Mouse (Mus musculus) duodenum, adult 2 months (tissue): ENCODE measurements around the gene Tbce. TPM values are rescaled to one million over a fixed set of nuclear protein-coding genes. Genes with fewer than 3 reads are reported as not detected.

Experiments used
- polyA plus RNA-seq: library from polyadenylated mRNA; depleted of rRNA; stranded (reverse); fragments of >200 nt; gene quantifications from 2 replicates; pipeline ENCODE4 v1.2.3, GENCODE M21; 2012; ENCODE audit warnings: low replicate concordance; rRNA removed

Tbce gene
- 3.7 and 4.8 TPM in 2 replicates for polyA plus RNA-seq

DNA sequence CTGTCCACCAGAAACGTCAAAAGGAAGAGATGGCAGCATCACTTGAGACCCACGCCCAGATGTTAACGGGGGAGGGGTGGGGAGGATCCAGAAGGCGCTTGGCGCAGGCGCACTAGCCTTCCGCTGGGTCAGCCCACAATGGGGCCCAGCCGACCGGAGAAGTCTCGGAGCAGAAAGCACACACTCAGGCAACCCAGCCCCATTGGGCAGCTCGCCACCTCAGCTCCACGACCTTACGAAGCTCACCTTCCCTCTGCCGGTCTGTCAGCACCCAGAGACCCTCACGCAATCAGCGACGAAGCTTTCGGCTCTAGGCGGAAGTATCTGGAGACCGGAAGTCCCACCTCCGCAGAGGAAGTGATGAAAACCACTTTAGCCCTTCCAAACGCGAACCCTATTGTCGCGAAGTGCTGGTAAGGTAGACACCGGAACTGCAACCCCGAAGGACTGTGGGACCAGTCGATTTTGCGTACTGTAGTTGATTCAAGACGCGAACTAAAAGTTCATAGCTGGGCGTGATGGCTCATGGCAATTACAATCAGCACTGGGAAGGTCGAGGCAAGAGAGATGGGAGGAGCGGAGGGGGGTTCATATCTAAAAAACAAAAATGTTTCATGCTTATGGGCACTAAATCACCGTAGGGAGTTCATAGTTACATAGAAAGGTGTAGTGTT lies at the start of gene Tbce:
Tbce (minus strand) TSS at position 347 of the 674 bp plus-strand sequence.

GRCm38 (mm10) chr13:14063013-14063941 lies 23.8 kb upstream of the Tbce start, which contains the start of the genes Arid4b and Ggps1:
Gene Arid4b (plus strand): TSS chr13:14063232.
Gene Ggps1 (minus strand): TSS chr13:14063488.

GRCm38 (mm10) chr13:13953874-13954832 lies 85.3 kb downstream of the Tbce start, which contains the start of gene B3galnt2:
Gene B3galnt2 (plus strand): TSS chr13:13954469.

Other genes starting within 250 kb of the Tbce start
- gene B3galnt2, start 85.2 kb downstream of the Tbce start, polyA plus RNA-seq = 34.9 and 39.9 TPM in 2 replicates
- gene Arid4b, start 23.6 kb upstream of the Tbce start, polyA plus RNA-seq = 2.7 and 2.8 TPM in 2 replicates
- 1.7 and 2.5 TPM in 2 replicates for gene Ggps1, start 23.9 kb upstream of the Tbce start, polyA plus RNA-seq